Mouse (Mus musculus) small intestine, adult 2 months (tissue): ENCODE measurements around the gene Gm10142. TPM values are rescaled to one million over a fixed set of nuclear protein-coding genes. Genes with fewer than 3 reads are reported as not detected.
"Not testable (repeated sequence)": the region's sequence is repeated elsewhere in the genome, so short reads cannot be mapped to it uniquely, and the experiment has no call there.

Experiments used
- H3K27ac ChIP-seq: fragments of 200-500 bp; 2 replicates; pipeline ENCODE4 v1.5.1; 2012; ENCODE audit warnings: low read depth, low read length, control low read depth, inconsistent platforms; ENCODE audit not compliant: insufficient read depth
- H3K27me3 ChIP-seq: fragments of 200-500 bp; 2 replicates; pipeline ENCODE4 v1.6.1; 2012; ENCODE audit warnings: mild to moderate bottlenecking, moderate library complexity, low read length, inconsistent platforms; ENCODE audit not compliant: control insufficient read depth, insufficient read depth
- H3K36me3 ChIP-seq: fragments of 200-500 bp; 2 replicates; pipeline ENCODE4 v1.6.1; 2012; ENCODE audit warnings: mild to moderate bottlenecking, low read length, control low read depth, inconsistent platforms; ENCODE audit not compliant: control insufficient read depth, insufficient read depth
- H3K4me1 ChIP-seq: fragments of 200-500 bp; 2 replicates; pipeline ENCODE4 v1.6.1; 2012; ENCODE audit warnings: low read length, inconsistent platforms, mixed read lengths; ENCODE audit not compliant: control insufficient read depth, insufficient read depth, insufficient read length
- H3K4me3 ChIP-seq: fragments of 200-500 bp; 2 replicates; pipeline ENCODE4 v1.5.1; 2012; ENCODE audit warnings: low read depth, mild to moderate bottlenecking, control low read depth, inconsistent platforms, low read length, moderate library complexity
- CTCF ChIP-seq: fragments of 200-500 bp; IDR thresholded peaks from 2 replicates; pipeline ENCODE4 v1.5.1; 2012; ENCODE audit warnings: low read depth, mild to moderate bottlenecking, control low read depth, inconsistent platforms, low read length, moderate library complexity, mixed read lengths; ENCODE audit not compliant: insufficient replicate concordance, insufficient read length; ENCODE audit errors: extremely low read depth
- POLR2A ChIP-seq: fragments of 200-500 bp; IDR thresholded peaks from 2 replicates; pipeline ENCODE4 v1.6.1; 2012; ENCODE audit warnings: low read depth, mild to moderate bottlenecking, control low read depth, inconsistent platforms, low read length, moderate library complexity
- WGBS: fragments of 180-500 bp; shearing (Covaris S2); methylation state at CpG from one replicate; pipeline ENCODE4 v1.1.7; 2018; 5-methylcytosine and 5-hydroxymethylcytosine counted together
- polyA plus RNA-seq: library from polyadenylated mRNA; depleted of rRNA; stranded (reverse); fragments of >200 nt; gene quantifications from 2 replicates; pipeline ENCODE4 v1.2.3, GENCODE M21; 2012

Gm10142 gene
- polyA plus RNA-seq, 1 experiment = 0.85 TPM

DNA sequence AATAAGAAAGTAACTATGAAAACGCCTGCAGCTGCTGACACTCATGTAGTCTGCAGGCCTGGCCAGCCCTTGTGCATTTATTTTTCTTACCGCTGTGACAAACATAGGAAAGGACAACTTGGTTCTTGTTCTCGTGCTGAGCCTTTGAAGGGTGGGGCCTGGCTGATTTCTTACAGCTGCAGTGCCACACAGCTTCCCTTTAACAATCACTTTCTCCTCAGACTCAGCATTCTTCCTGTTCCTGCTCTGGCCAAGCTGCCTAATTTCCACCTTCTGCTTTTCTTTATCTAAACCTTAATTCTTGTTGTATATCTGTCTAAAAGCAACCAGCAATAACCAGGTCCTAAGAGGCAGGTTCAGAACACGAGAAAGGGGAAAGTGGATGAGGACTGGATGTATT, 1.9 kb upstream of the Gm10142 start:
- Histone ChIP-seq H3K4me3 (no peak overlapping the region), H3K27me3 (no peaks in the 10 kb centered on the region), H3K27ac (no peak overlapping the region), H3K36me3 (no peaks in the 10 kb centered on the region), H3K4me1 (no peaks in the 10 kb centered on the region)
- 61% methylated on average over 4 of the region's 4 CpGs for WGBS
- no peak for TF ChIP-seq POLR2A
- TF ChIP-seq CTCF = no peak

- WGBS = 79% methylated on average over 1 of the region's 1 CpGs
- H3K27me3 ChIP-seq, H3K4me3 ChIP-seq, H3K4me1 ChIP-seq, H3K36me3 ChIP-seq, H3K27ac ChIP-seq: not testable (repeated sequence)
Observed at GRCm38 (mm10) chr10:77720299-77720698, 4.7 kb downstream of the Gm10142 start, which contains the start of gene Krtap12-1. Gene Krtap12-1, plus strand, starts transcription at chr10:77720599.

DNA sequence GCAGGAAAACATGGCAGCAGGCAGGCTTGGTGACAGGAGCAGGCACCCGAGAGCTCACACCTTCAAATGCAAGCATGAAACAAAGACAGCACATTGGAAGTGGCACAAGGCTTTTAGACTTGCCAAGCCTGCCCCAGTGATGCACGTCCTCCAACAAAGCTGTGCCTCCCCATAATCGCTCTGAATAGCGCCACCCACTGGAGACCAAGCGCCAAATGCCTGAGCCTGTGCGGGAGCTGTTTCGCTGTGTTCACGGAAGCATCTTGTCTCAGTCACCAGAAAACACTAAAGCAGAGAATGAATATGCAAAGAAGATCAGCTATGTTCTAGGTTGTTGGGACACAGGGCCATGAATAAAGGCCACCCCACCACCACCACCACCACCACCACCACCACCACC, 9.2 kb downstream of the Gm10142 start:
- H3K36me3 ChIP-seq = no peaks in the 10 kb centered on the region
- H3K4me1 ChIP-seq = no peaks in the 10 kb centered on the region
- TF ChIP-seq POLR2A (no peak), CTCF (no peak)
- H3K4me3 ChIP-seq = no peak overlapping the region
- no peak overlapping the region for H3K27ac ChIP-seq
- H3K27me3 ChIP-seq = no peaks in the 10 kb centered on the region
- 77% methylated on average over 8 of the region's 8 CpGs for WGBS

DNA sequence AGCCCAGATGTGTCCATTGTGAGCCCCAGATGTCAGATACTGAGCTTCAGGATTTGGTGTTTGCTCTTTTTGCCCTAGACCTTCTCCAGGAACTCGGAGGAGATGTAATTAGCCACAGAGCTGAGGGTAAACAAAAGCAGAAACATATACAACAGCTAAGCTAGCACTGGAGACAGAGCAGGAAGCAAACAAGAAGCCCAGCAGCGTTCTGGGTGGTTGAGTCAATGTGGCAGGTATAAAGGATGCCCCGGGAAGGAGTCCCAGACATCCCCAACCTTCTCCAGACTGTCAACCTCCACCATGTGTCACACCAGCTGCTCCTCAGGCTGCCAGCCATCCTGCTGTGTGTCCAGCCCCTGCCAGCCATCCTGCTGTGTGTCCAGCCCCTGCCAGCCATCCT, 10.6 kb downstream of the Gm10142 start, which contains the start of gene Gm10100:
Gene Gm10100 (plus strand): TSS at position 301 of the 400 bp plus-strand sequence.
- WGBS = 50% methylated on average over 3 of the region's 3 CpGs
- no peaks in the 10 kb centered on the region for H3K27me3 ChIP-seq

DNA sequence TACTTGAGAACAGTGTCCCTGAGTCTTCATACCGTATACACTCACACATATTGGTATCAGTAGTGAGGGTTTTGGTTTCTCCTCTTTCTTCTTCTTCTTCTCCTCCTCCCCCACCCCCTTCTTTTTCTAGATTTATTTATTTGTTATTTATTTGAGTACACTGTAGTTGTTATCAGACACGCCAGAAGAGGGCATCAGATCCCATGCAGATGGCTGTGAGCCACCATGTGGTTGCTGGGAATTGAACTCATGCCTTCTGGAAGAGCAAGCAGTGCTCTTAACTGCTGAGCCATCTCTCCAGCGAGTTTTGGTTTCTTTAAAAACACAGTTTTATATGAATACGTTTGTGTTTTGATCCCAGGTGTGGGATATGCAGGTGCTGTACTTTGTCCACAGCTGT, 12.7 kb downstream of the Gm10142 start:
- 39% methylated on average over 4 of the region's 4 CpGs for WGBS
- no peak overlapping the region for H3K27ac ChIP-seq
- TF ChIP-seq CTCF (no peak), POLR2A (no peak)

More for the DNA sequence above, 10.6 kb downstream of the Gm10142 start, which contains the start of gene Gm10100:
- Histone ChIP-seq H3K4me1 (no peaks in the 10 kb centered on the region), H3K36me3 (no peaks in the 10 kb centered on the region), H3K4me3 (no peak within 1 kb of the TSS), H3K27ac (no peak within 1 kb of the TSS)
- TF ChIP-seq CTCF (no peak), POLR2A (no peak)

GRCm38 (mm10) chr10:77729241-77729640, 13.6 kb downstream of the Gm10142 start:
- Histone ChIP-seq H3K27me3 (no peaks in the 10 kb centered on the region), H3K4me3 (no peak overlapping the region), H3K27ac (no peak overlapping the region), H3K36me3 (no peaks in the 10 kb centered on the region), H3K4me1 (no peaks in the 10 kb centered on the region)
- TF ChIP-seq POLR2A (no peak), CTCF (peak; percentile 52; the same call in 1 of the 2 replicates)
- WGBS = 58% methylated on average over 4 of the region's 4 CpGs

More for the DNA sequence above, 12.7 kb downstream of the Gm10142 start:
- no peaks in the 10 kb centered on the region for H3K27me3 ChIP-seq
- no peaks in the 10 kb centered on the region for H3K36me3 ChIP-seq
- no peaks in the 10 kb centered on the region for H3K4me1 ChIP-seq
- H3K4me3 ChIP-seq = no peak overlapping the region

- H3K36me3 ChIP-seq = no peaks in the 10 kb centered on the region
- no peak overlapping the region for H3K4me3 ChIP-seq
- TF ChIP-seq CTCF (no peak), POLR2A (no peak)
- H3K27me3 ChIP-seq = no peaks in the 10 kb centered on the region
- 95% methylated on average over 1 of the region's 1 CpGs for WGBS
- H3K27ac ChIP-seq = no peak overlapping the region
- no peaks in the 10 kb centered on the region for H3K4me1 ChIP-seq
Observed at GRCm38 (mm10) chr10:77735928-77736327, 20.3 kb downstream of the Gm10142 start.

DNA sequence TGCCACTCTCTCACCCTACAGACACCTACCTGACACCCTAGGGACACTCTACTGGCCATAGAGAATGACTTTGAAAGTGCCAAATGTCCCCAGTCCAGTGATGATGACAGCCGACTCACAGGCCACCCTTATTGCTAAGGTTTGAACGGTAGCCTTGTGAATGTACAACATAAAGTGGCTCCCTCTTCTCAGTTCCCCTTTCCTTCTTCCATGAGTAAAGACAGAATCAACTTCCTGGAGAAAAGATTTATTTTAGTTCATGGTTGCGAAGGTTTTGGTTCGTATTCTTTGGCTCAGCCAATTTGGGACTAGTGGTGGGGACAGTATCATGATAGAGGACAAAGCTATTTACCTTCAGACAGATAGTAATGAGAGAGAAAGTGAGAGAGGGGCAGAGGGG, 23.3 kb downstream of the Gm10142 start:
- no peaks in the 10 kb centered on the region for H3K4me1 ChIP-seq
- H3K27me3 ChIP-seq = no peaks in the 10 kb centered on the region
- WGBS = 79% methylated on average over 4 of the region's 4 CpGs
- no peak for TF ChIP-seq CTCF
- TF ChIP-seq POLR2A = no peak
- H3K4me3 ChIP-seq = no peak overlapping the region
- H3K27ac ChIP-seq = no peak overlapping the region
- H3K36me3 ChIP-seq = no peaks in the 10 kb centered on the region

GRCm38 (mm10) chr10:77741924-77742688, 26.5 kb downstream of the Gm10142 start, which contains the start of gene Gm18596:
Gene Gm18596, minus strand, starts transcription at chr10:77742638.
- not testable (repeated sequence) for H3K36me3 ChIP-seq, H3K27me3 ChIP-seq
- 51% methylated on average over 4 of the region's 5 CpGs for WGBS

DNA sequence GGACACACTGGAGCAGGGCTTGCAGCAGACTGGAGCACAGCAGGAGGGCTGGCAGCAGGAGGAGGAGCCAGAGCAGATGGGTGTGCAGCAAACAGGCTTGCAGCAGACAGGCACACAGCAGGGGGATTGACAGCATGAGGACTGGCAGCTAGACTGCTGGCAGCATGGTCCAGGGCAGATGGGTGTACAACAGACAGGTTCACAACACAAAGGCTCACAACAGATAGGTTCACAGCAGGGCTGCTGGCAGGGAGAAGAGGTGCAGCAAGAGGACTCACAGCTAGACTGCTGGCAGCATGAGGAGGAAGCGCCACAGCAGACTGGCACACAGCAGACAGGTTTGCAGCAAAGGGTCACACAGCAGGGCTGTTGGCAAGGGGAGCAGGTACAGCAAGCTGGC, 35.1 kb downstream of the Gm10142 start:
- WGBS = 84% methylated on average over 1 of the region's 1 CpGs

More at GRCm38 (mm10) chr10:77741924-77742688, 26.5 kb downstream of the Gm10142 start, which contains the start of gene Gm18596:
- not testable (repeated sequence) for H3K4me3 ChIP-seq, H3K4me1 ChIP-seq, H3K27ac ChIP-seq

More for the DNA sequence above, 35.1 kb downstream of the Gm10142 start:
- not testable (repeated sequence) for H3K36me3 ChIP-seq, H3K4me3 ChIP-seq, H3K27me3 ChIP-seq, H3K4me1 ChIP-seq, H3K27ac ChIP-seq
